Mouse (Mus musculus): ENCODE measurements around the gene Nap1l1.

GRCm38 (mm10) chr10:111504606-111505005 lies 31.6 kb downstream of the Nap1l1 start:
- TF ChIP-seq CTCF (IDR thresholded peaks at IDR 0.05) (no peak), EP300 (IDR thresholded peaks at IDR 0.05) (no peak)

All from lung, postnatal 0 days (tissue).